Mouse (Mus musculus): Measurements from ENCODE around the gene Zfp865.

- TF ChIP-seq CTCF (IDR thresholded peaks at IDR 0.05; ENCODE audit: extremely low read depth, insufficient read depth, insufficient read length, insufficient replicate concordance), result peak; percentile 37; the same call in 1 of the 2 replicates
- TF ChIP-seq POLR2A (IDR thresholded peaks at IDR 0.05; ENCODE audit: low read depth, low read length), result no peak
Observed at GRCm38 (mm10) chr7:4999876-5000275, 20.3 kb upstream of the Zfp865 start.
